Mouse (Mus musculus) layer of hippocampus, postnatal 25 days (tissue): ENCODE data around the gene Dock4. TPM values are rescaled to one million over a fixed set of nuclear protein-coding genes. Genes with fewer than 3 reads are reported as not detected.

ENCODE experiments used
- DNase-seq, 2 experiments: peaks; one replicate each; pipeline ENCODE4 v3.0.0; 2022; ENCODE audit warnings: mixed read lengths in 2 of 2, low spot score in 1 of 2; ENCODE audit errors: extremely low spot score in 1 of 2
- total RNA-seq, 2 experiments: library from RNA; stranded (reverse); gene quantifications; 2 replicates each; pipeline ENCODE4 v1.2.3; 2021

Gene Dock4
- 100 to 1,000 TPM; 205 to 242 TPM for total RNA-seq

DNA sequence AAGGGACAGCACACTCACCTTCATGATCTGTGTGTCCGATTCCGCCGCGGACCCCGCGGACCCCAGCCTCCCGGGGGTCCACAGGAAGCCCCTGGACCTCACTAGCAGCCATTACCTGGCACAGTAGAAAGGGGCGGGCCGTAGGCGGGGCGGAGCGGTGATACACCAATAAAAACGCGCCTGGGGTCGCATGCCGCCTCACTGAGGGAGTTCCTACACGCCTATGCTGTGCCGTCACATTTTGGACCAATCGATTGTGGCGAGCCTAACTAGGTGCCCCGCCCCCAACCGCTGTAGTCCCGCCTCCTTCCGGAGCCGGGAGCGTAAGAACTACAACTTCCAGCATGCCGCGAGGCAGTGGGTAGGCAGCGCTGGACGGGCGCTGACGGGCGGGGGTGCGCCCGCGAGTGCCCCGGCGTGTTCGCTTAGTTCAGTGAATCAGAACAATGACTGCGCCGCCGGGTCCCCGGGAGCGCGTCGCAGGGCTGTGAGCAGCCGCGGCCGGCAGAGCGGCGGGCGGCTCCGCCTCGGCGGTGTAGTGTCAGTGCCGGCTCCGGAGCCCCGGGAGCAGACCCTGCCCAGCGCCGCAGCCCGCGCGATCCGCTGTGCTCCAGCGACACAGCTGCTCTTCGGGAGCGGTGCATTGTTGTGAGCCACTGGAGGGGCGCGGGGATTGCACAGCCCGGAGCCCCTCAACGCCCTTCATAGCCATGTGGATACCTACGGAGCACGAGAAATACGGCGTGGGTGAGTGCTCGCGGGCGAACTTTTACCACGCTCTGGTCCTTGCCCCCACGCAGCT, at the start of gene Dock4, which contains the start of gene Zfp277:
Gene Dock4 (plus strand): TSS at position 305 of the 802 bp plus-strand sequence.
Gene Zfp277 (minus strand): TSS at position 255 of the 802 bp plus-strand sequence.
- peak; percentile 93 to 95 for DNase-seq

- no peak for DNase-seq
These were observed 46.8 kb upstream of the Dock4 start for GRCm38 (mm10) chr12:40398916-40399315.

DNA sequence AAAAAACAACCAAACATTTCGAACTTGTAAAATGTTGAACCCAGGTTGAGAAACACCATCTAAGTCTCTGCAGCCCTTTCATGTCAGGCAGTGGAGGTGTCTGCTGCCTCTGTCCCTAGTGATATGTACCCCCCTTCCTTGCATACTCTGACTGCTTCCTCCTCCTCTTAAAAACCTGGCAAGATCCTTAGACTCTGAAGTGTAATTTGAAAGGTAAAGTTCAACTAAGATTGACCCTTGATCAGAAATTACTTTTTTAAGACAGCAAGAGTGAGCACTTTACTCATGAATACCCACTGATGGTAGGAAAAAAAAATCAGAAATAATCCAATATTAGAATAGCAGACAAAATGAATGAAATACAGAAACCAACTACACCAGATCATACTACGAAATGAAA, 46.4 kb upstream of the Dock4 start:
- no peak for DNase-seq

GRCm38 (mm10) chr12:40399812-40400211, 45.9 kb upstream of the Dock4 start:
- DNase-seq, result no peak

DNA sequence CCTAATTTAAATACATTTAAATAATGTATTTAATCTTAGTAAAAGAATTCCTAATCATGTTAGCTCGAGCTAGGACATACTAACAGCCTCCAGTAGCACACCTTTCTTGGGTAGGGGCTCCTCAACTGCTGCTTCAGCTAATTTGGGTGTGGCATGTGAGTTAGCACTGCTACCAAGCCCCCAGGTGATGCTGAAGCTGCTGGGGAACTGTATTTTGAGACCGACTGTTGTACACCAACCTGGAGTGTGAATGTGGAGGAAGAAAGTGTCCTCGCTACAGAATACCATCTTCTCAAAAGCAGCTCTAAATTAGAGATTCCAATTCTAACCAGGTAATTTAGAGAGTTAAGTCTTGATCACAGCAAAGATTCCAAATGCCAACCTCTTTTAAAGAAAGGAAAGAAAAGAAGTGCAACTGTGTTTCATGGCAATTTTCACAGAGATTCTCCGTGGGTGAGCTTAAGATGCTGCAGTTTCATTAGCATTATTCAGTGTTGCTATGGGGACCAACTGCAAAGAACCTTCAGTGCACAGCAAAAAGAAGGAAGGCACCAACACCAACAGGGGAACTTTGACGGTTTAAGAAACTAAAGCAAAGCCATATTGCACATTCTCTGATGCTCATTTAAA, 31.0 kb upstream of the Dock4 start:
- no peak for DNase-seq

GRCm38 (mm10) chr12:40415312-40415925, 30.3 kb upstream of the Dock4 start:
- no peak for DNase-seq

DNA sequence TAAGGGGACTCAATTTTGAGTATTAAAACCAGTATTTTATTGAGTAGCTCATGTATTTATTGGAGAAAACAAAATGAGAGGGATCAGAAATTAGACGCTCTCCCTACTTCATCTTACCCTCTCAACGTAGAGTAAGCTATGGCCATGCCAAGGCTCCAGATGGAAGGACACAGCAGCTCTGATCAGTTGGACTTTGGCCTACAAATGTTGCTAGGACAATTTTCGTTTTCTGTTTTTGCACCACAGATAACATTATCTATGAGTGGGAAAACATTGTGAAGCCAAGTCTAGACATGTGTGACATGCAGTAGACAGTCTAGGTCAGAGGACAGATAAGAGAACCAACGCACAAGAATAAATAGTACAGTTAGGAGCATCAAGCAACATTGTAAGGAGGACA, 28.5 kb upstream of the Dock4 start:
- DNase-seq, result no peak

- no peak for DNase-seq
These were observed 20.8 kb upstream of the Dock4 start for GRCm38 (mm10) chr12:40424991-40425390.

GRCm38 (mm10) chr12:40427606-40428005, 18.1 kb upstream of the Dock4 start:
- DNase-seq, result no peak

GRCm38 (mm10) chr12:40429976-40430375, 15.8 kb upstream of the Dock4 start:
- no peak for DNase-seq

DNA sequence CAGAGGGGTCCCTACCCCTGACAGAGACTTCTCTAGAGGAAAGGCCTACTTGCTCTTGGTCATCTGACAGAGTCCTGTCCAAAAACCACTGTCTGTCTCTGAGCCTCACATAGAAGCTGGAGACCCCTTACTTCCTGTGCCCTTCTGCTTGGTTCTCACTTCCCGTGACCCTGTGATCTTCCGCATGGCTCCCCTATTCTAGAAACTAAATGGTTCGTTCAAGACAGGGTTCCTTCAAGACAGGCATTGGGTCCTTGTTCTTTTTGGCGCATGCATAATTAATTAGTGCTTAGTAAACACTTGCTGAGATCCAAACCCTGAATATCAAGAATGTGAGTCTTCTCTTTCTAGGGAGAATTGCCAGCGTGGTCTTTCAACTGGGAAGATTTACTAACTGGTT, 14.7 kb upstream of the Dock4 start:
- no peak for DNase-seq

DNA sequence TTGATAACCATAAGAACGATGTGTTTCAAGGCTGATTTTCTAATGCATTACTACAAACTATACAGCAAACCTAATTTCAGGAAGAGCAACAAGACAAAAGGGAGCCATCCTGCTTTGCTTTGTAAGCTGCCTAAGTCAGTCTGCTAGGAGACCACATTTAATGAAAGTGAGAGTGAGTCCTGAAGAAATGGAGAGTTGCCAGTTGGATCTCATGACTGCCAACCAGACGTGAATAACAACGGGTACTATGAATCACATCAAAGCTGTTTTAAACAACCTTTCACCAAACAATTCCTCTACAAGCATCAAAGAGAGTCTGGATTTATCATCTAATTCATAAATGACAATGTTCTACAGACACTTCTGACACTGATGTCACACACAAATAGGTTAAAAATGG, 11.7 kb upstream of the Dock4 start:
- no peak for DNase-seq

DNA sequence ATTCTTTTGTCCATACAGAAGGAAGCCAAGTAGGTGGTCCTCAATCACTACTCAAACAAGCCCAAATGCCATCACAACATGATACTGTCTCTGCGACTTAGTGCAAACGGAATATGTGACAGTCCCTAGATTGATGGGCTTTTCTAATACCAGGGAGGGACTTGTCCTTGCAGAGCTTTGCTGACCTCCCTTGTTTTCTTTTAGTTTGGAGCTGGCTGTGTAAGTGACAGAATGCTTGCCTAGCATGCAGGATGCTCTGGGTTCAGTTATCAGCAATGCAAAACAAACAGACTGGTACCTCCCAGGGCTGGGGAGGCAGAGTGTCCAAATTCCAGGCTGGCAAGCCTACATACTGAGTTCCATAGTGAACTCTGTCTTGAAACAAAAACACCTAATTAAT, 7.7 kb upstream of the Dock4 start:
- no peak for DNase-seq

DNA sequence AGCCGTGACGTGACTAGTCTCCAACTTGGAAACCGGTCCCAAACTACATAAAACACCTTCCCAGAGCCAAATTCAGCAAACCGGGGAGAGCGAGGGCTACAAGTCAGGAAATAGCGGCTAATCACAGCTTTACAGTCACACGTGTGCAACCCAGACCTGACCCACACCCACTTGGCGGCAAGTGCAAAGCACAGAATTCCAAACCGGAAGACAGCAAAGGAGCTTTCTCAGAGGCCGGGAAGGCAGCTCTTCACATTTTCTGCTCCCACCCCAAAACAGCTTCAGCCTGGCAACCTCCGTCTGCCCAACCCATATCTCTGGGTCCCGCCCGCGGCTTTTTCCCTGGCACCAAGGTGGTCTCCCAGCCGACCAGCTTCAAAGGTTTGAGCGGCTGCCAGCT, 546 bp upstream of the Dock4 start:
- no peak for DNase-seq

- peak; percentile 39 to 54 for DNase-seq
These were observed 964 bp downstream of the Dock4 start for GRCm38 (mm10) chr12:40446450-40447381.

GRCm38 (mm10) chr12:40447561-40448355, 2.0 kb downstream of the Dock4 start:
- no peak for DNase-seq

GRCm38 (mm10) chr12:40449119-40449795, 3.5 kb downstream of the Dock4 start:
- DNase-seq, result no peak

- DNase-seq, result no peak
These were observed 10.8 kb downstream of the Dock4 start for GRCm38 (mm10) chr12:40456517-40456916.

- DNase-seq, result no peak
These were observed 13.2 kb downstream of the Dock4 start for GRCm38 (mm10) chr12:40458977-40459376.
